Mouse (Mus musculus) gastrocnemius, adult 18-20 months (tissue): ENCODE data around the gene Irf6. TPM values are rescaled to one million over a fixed set of nuclear protein-coding genes. Genes with fewer than 3 reads are reported as not detected.
A peak's percentile ranks its signal among the peaks of the same experiment; 100 is the strongest.

Experiments
- DNase-seq: peaks from one replicate; pipeline ENCODE4 v3.0.0; 2021; ENCODE audit warnings: low spot score
- total RNA-seq, 2 experiments: library from RNA; stranded (reverse); gene quantifications; 2 replicates each; pipeline ENCODE4 v1.2.3; 2021

Irf6 gene
- total RNA-seq, 2 experiments from 2014 or later: 0.53 to 0.88 TPM

- no peak for DNase-seq
Observed at GRCm38 (mm10) chr1:193198312-193198711, 45.4 kb downstream of the Irf6 start.

- DNase-seq: no peak
Observed at GRCm38 (mm10) chr1:193200640-193201382, 47.9 kb downstream of the Irf6 start.

- no peak for DNase-seq
Observed at GRCm38 (mm10) chr1:193201383-193201778, 48.5 kb downstream of the Irf6 start, which contains the start of gene Traf3ip3. TSS of gene Traf3ip3 (minus strand) at chr1:193201703.

- no peak for DNase-seq
Observed at GRCm38 (mm10) chr1:193203821-193204220, 50.9 kb downstream of the Irf6 start.

GRCm38 (mm10) chr1:193205431-193205830, 52.5 kb downstream of the Irf6 start:
- DNase-seq: no peak

- no peak for DNase-seq
Observed at GRCm38 (mm10) chr1:193207503-193207902, 54.6 kb downstream of the Irf6 start, which contains the start of gene Lamb3. TSS of gene Lamb3 (plus strand) at chr1:193207699.

GRCm38 (mm10) chr1:193208178-193208577, 55.3 kb downstream of the Irf6 start:
- DNase-seq: peak; percentile 30

- no peak for DNase-seq
Observed at GRCm38 (mm10) chr1:193211371-193211770, 58.5 kb downstream of the Irf6 start.

GRCm38 (mm10) chr1:193214053-193214452, 61.1 kb downstream of the Irf6 start:
- DNase-seq: no peak

GRCm38 (mm10) chr1:193216000-193216399, 63.1 kb downstream of the Irf6 start:
- DNase-seq: no peak

GRCm38 (mm10) chr1:193220408-193220807, 67.5 kb downstream of the Irf6 start:
- DNase-seq: no peak

Other genes starting within 250 kb of the Irf6 start
- gene Syt14, start 117.3 kb upstream of the Irf6 start, total RNA-seq: under 1 TPM; 0.16 to 0.24 TPM
- 1 to 10 TPM; 6.5 to 6.7 TPM for gene Diexf, start 22.8 kb upstream of the Irf6 start, total RNA-seq
- 1 to 10 TPM; 2.9 to 3.9 TPM for gene A130010J15Rik, start 14.9 kb downstream of the Irf6 start, total RNA-seq
- gene Traf3ip3, start 48.6 kb downstream of the Irf6 start, total RNA-seq: 1 to 10 TPM in 1 of 2 experiments, under 1 TPM in 1; 0.55 to 1.9 TPM
- 1 to 10 TPM; 2.4 to 3.2 TPM for gene Lamb3, start 54.6 kb downstream of the Irf6 start, total RNA-seq
- 1 to 10 TPM; 5.3 to 9.5 TPM for gene Hsd11b1, start 111.0 kb downstream of the Irf6 start, total RNA-seq
- 10 to 100 TPM; 10.7 to 19.6 TPM for gene G0s2, start 120.1 kb downstream of the Irf6 start, total RNA-seq
- under 1 TPM in 1 of 2 experiments, not detected in 1; 0.40 TPM for gene Camk1g, start 217.2 kb downstream of the Irf6 start, total RNA-seq